Mouse (Mus musculus): ENCODE data around the gene 1110008P14Rik.

DNA sequence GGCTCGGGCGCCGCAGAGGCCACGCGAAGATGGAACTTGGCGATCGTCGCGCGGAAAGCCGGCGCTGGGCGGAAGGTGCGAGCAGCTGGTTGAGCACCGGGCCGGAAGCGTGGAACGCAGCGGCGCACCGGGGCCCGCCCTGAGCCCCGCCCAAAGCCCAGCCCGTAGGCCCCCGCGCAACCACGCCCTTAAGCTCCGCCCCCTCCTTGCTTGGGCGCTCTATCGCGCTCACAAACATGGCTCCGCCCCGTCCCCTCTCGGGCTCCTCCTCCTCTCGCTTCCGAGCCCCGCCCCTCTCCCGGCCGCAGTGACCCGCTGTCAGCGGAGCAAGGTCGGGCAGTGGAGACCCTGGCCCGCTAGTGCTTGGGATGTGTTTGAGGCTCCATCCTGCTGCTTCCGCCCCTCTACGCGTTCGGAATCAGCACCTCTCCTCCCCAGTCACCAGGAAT is at the start of gene 1110008P14Rik:
- TF ChIP-seq CTCF (IDR thresholded peaks at IDR 0.05; ENCODE audit: low read depth, low read length) = no peak
- TF ChIP-seq EP300 (IDR thresholded peaks at IDR 0.05; ENCODE audit: insufficient read depth, low read depth, low read length) = no peak
- TF ChIP-seq POLR2A (IDR thresholded peaks at IDR 0.05; ENCODE audit: insufficient read depth, low read length) = no peak

Data from ES-Bruce4 (cell line).